Comparison of ENCODE assay signal across 14 mouse cellular contexts in the genomic region with DNA sequence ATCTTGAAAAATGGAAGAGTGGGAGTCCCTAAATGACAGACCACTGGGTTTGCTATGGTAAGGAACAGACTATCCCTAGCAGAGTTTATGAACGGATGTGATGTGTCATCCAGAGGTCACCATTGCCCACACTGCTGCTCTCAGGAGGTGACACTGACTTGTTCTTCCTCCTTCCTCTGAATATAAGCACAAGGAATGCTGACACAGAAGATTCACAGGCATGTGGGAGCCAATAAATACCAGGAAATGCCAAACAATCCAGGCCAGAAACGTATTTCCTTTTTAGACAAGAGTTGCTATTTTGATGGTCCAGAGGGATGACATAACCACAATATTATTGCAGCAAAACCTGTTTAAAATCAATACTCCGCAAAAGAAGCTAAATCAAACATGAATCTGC.
DNase-seq lines count a peak whose midpoint lies in the region; ATAC-seq lines count a peak whose summit lies in the region.
"Had no signal": no experiment of that assay in that cellular context is flagged by ENCODE, and none has a peak within 500 bp of the region (broad histone marks: within the 10 kb centered on the region; RNA-seq: fewer than 3 reads in every experiment).

No protein-coding gene starts in this region.

- H3K27ac ChIP-seq in embryonic facial prominence, embryonic 15.5 days (replicated peaks): 0 out of 2 replicates have a peak overlapping the region, but pooled peaks have one; percentile 11
- no peak overlapping the region for H3K27ac ChIP-seq in intestine, embryonic 15.5 days
- peak overlapping the region; percentile 76 for H3K27ac ChIP-seq in lung, embryonic 16.5 days (ENCODE audit: low read length)
- H3K27ac ChIP-seq: forebrain, embryonic 13.5 days; hindbrain, embryonic 13.5 days had no signal

- intact Hi-C loops in heart, postnatal 36 days (cut with DNase I): no loop called here

- no peak overlapping the region for H3K9ac ChIP-seq in embryonic facial prominence, embryonic 15.5 days
- H3K9ac ChIP-seq in intestine, embryonic 15.5 days: no peak overlapping the region
- H3K9ac ChIP-seq in lung, embryonic 16.5 days (ENCODE audit: low read length): no peak overlapping the region
- H3K9ac ChIP-seq: forebrain, embryonic 13.5 days; hindbrain, embryonic 13.5 days had no signal

- no peak overlapping the region for H3K4me2 ChIP-seq in embryonic facial prominence, embryonic 15.5 days (replicated peaks)
- H3K4me2 ChIP-seq in intestine, embryonic 15.5 days (replicated peaks): 0 out of 2 replicates have a peak overlapping the region, but pooled peaks have one; percentile 30
- no peak overlapping the region for H3K4me2 ChIP-seq in lung, embryonic 16.5 days (ENCODE audit: low read depth, low read length)
- H3K4me2 ChIP-seq: forebrain, embryonic 13.5 days; hindbrain, embryonic 13.5 days had no signal

- H3K36me3 ChIP-seq in embryonic facial prominence, embryonic 15.5 days: no peaks in the 10 kb centered on the region
- H3K36me3 ChIP-seq in intestine, embryonic 15.5 days: no peaks in the 10 kb centered on the region
- H3K36me3 ChIP-seq in lung, embryonic 16.5 days (ENCODE audit: control insufficient read depth, insufficient read depth, low read length): no peaks in the 10 kb centered on the region
- H3K36me3 ChIP-seq: hindbrain, embryonic 13.5 days had no signal

- 44% methylated on average over 3 of the region's 3 CpGs for WGBS in embryonic facial prominence, embryonic 15.5 days
- WGBS in intestine, embryonic 15.5 days: 27% methylated on average over 3 of the region's 3 CpGs
- 36% methylated on average over 3 of the region's 3 CpGs for WGBS in lung, embryonic 16.5 days

- H3K4me3 ChIP-seq in embryonic facial prominence, embryonic 15.5 days (replicated peaks): no peak overlapping the region
- H3K4me3 ChIP-seq in intestine, embryonic 15.5 days (replicated peaks): no peak overlapping the region
- no peak overlapping the region for H3K4me3 ChIP-seq in lung, embryonic 16.5 days (ENCODE audit: low read length)
- H3K4me3 ChIP-seq: forebrain, embryonic 13.5 days; hindbrain, embryonic 13.5 days; megakaryocyte, embryonic 14.5 days had no signal

- H3K9me3 ChIP-seq in embryonic facial prominence, embryonic 15.5 days (replicated peaks): no peaks in the 10 kb centered on the region
- no peaks in the 10 kb centered on the region for H3K9me3 ChIP-seq in intestine, embryonic 15.5 days
- H3K9me3 ChIP-seq in lung, embryonic 16.5 days (ENCODE audit: control insufficient read depth, low read length): no peaks in the 10 kb centered on the region
- H3K9me3 ChIP-seq: forebrain, embryonic 13.5 days; hindbrain, embryonic 13.5 days had no signal

- peak; percentile 74 for DNase-seq in heart, adult 8-10 months (ENCODE audit: low spot score)
- DNase-seq in heart, postnatal 36 days: no peak
- DNase-seq in cerebellum, adult 11-12 months: no peak
- DNase-seq in neural tube, embryonic 10.5 days (ENCODE audit: extremely low spot score, low spot score): no peak
- DNase-seq in thymus, postnatal 0 days (ENCODE audit: low spot score): no peak
- DNase-seq: right cerebral cortex, postnatal 4 days; thymus, postnatal 14 days had no signal

- no peaks in the 10 kb centered on the region for H3K27me3 ChIP-seq in embryonic facial prominence, embryonic 15.5 days
- H3K27me3 ChIP-seq in intestine, embryonic 15.5 days (replicated peaks): no peaks in the 10 kb centered on the region
- H3K27me3 ChIP-seq in lung, embryonic 16.5 days (ENCODE audit: control insufficient read depth, insufficient read depth, low read depth, low read length): no peaks in the 10 kb centered on the region
- H3K27me3 ChIP-seq: CH12.LX; hindbrain, embryonic 13.5 days had no signal

- no peak for ATAC-seq in embryonic facial prominence, embryonic 15.5 days (ENCODE audit: insufficient number of reproducible peaks, low FRiP score, low TSS enrichment, low read depth)
- ATAC-seq in intestine, embryonic 15.5 days: peak; percentile 27; the same call in 1 of the 2 replicates
- peak; percentile 82 for ATAC-seq in lung, embryonic 16.5 days (ENCODE audit: low read depth)
- ATAC-seq: forebrain, embryonic 13.5 days had no signal

- peaks cover 8% of the 10 kb centered on the region; the same call in 1 of the 2 replicates for H3K4me1 ChIP-seq in embryonic facial prominence, embryonic 15.5 days
- peaks cover 10% of the 10 kb centered on the region; the same call in 1 of the 2 replicates for H3K4me1 ChIP-seq in intestine, embryonic 15.5 days (replicated peaks)
- H3K4me1 ChIP-seq in lung, embryonic 16.5 days (replicated peaks; ENCODE audit: control insufficient read depth, insufficient read depth, low read length): peaks cover 14% of the 10 kb centered on the region
